Mouse (Mus musculus): ENCODE results near the gene Sh3bgrl. TPM values are rescaled to one million over a fixed set of nuclear protein-coding genes. Genes with fewer than 3 reads are reported as not detected.
A peak's percentile ranks its signal among the peaks of the same experiment; 100 is the strongest.

Sh3bgrl gene
- polyA plus RNA-seq, 1 experiment from 2014 or later: 36.8 TPM

DNA sequence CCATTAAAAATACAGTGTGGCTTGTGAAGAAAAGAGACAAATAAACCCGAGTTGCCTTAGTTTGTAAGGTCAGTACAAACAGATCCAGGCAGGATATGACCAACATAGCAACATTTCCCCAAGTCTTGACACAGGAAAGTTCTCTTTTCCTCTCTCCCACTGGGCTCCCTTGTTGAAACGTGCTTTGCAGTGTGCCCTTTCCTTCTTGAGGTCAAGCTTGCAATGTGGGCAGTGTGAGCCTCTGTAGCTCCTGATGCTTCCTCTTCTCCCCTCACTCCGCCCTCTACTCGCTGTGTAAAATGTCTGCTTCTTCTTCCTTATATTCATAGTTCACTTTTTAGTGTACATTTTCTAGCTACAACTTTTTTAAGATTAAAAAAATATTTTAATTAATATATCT, 96.3 kb downstream of the Sh3bgrl start:
- no peaks in the 10 kb centered on the region for H3K4me1 ChIP-seq (ENCODE audit: insufficient read depth)
- peak; percentile 84 for ATAC-seq
- no peaks in the 10 kb centered on the region for H3K9me3 ChIP-seq (ENCODE audit: low read length)
- no peak overlapping the region for H3K9ac ChIP-seq (replicated peaks)
- TF ChIP-seq EP300 (IDR thresholded peaks at IDR 0.05; ENCODE audit: low read depth) (peak; percentile 21; the same call in 1 of the 2 replicates), CTCF (IDR thresholded peaks at IDR 0.05; ENCODE audit: low read depth) (no peak)
- peak; percentile 13 for DNase-seq
- H3K27me3 ChIP-seq (ENCODE audit: insufficient read depth, low read length): no peaks in the 10 kb centered on the region
- no peak overlapping the region for H3K4me3 ChIP-seq (ENCODE audit: low read depth, low read length)
- H3K27ac ChIP-seq (ENCODE audit: low read depth): peak overlapping the region; percentile 49
- H3K4me2 ChIP-seq (ENCODE audit: low read depth, low read length): no peak overlapping the region
- no peaks in the 10 kb centered on the region for H3K36me3 ChIP-seq (replicated peaks; ENCODE audit: insufficient read depth, low read length)
- 41% methylated on average over 4 of the region's 4 CpGs for WGBS (ENCODE audit: insufficient replicate concordance)

DNA sequence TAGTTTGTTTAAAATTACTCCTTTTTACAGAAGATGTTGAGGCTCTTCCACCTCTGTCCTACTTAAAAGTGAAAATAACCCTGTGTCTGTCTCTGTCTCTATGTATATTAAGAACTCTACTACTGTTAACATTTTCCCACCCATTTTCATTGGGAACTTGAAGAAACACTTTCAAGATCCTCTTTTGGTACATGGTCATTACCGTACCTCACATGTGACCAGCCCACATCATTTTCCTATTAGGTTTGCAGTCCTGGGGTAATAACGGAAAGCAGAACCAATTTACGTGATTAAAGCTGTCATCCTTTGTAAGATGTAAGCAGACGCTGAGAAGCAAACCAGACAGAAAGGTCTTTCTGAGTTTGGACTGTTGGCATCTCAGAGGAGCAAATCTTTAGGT, 101.3 kb downstream of the Sh3bgrl start, which contains the start of gene Gm6377:
Gene Gm6377 (plus strand): TSS at position 289 of the 400 bp plus-strand sequence.
- Histone ChIP-seq H3K27ac (ENCODE audit: low read depth) (no peak within 1 kb of the TSS), H3K36me3 (replicated peaks; ENCODE audit: insufficient read depth, low read length) (no peaks in the 10 kb centered on the region), H3K4me1 (ENCODE audit: insufficient read depth) (no peaks in the 10 kb centered on the region), H3K4me3 (ENCODE audit: low read depth, low read length) (no peak within 1 kb of the TSS), H3K27me3 (ENCODE audit: insufficient read depth, low read length) (no peaks in the 10 kb centered on the region), H3K9me3 (ENCODE audit: low read length) (no peaks in the 10 kb centered on the region), H3K9ac (replicated peaks) (no peak within 1 kb of the TSS), H3K4me2 (ENCODE audit: low read depth, low read length) (no peak within 1 kb of the TSS)
- no peak for DNase-seq
- WGBS (ENCODE audit: insufficient replicate concordance): 55% methylated on average over 4 of the region's 4 CpGs
- TF ChIP-seq EP300 (IDR thresholded peaks at IDR 0.05; ENCODE audit: low read depth) (no peak), CTCF (IDR thresholded peaks at IDR 0.05; ENCODE audit: low read depth) (no peak)
- no peak for ATAC-seq

DNA sequence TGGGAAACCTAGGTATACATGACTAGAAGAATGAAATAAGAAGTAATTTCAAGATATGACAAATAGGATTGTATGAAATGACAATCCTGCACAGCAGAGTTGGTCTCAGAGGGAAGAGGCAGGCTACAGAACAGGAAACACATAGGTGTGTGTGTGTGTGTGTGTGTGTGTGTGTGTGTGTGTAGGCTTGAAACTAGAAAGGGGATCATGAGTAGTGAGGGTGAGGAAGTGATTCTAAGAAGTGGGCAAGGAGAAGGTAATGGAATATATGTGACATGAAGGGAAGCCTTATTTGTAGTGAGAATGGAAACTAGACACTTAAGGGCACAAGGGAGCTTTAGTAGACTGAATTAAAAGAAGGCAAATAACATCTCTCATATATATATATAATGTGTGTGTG, 112.7 kb downstream of the Sh3bgrl start:
- DNase-seq: no peak
- no peak for ATAC-seq

DNA sequence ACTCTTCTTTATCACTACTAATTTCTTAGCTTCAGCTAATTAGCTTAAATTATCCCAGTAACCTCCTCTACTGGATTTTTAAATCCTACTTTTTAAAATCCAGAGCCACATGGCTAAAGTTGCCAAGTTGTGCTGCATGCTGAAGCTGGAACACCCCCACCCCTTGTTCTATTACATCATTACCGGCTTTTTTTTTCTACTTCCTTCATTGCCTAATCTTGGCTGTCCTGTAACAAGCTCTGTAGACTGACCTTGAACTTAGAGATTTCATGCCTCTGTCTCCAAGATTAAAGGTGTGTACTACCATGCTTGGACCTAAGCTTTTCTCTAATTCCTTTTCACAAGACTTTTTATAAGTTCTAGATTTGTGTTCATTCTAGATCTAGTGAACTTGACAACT, 133.6 kb downstream of the Sh3bgrl start:
- Histone ChIP-seq H3K4me1 (ENCODE audit: insufficient read depth) (no peaks in the 10 kb centered on the region), H3K4me2 (ENCODE audit: low read depth, low read length) (no peak overlapping the region), H3K27me3 (ENCODE audit: insufficient read depth, low read length) (no peaks in the 10 kb centered on the region), H3K27ac (ENCODE audit: low read depth) (no peak overlapping the region), H3K9me3 (ENCODE audit: low read length) (no peaks in the 10 kb centered on the region; the same call in 1 of the 2 replicates), H3K9ac (replicated peaks) (no peak overlapping the region), H3K36me3 (replicated peaks; ENCODE audit: insufficient read depth, low read length) (no peaks in the 10 kb centered on the region), H3K4me3 (ENCODE audit: low read depth, low read length) (no peak overlapping the region)
- WGBS (ENCODE audit: insufficient replicate concordance): 83% methylated on average over 1 of the region's 1 CpGs
- ATAC-seq (no peak), DNase-seq (no peak)
- TF ChIP-seq CTCF (IDR thresholded peaks at IDR 0.05; ENCODE audit: low read depth) (no peak), EP300 (IDR thresholded peaks at IDR 0.05; ENCODE audit: low read depth) (no peak)

More for the DNA sequence above, 112.7 kb downstream of the Sh3bgrl start:
- no peak overlapping the region for H3K4me2 ChIP-seq (ENCODE audit: low read depth, low read length)
- no peak overlapping the region for H3K9ac ChIP-seq (replicated peaks)
- no peaks in the 10 kb centered on the region for H3K36me3 ChIP-seq (replicated peaks; ENCODE audit: insufficient read depth, low read length)
- H3K4me3 ChIP-seq (ENCODE audit: low read depth, low read length): no peak overlapping the region
- H3K9me3 ChIP-seq (ENCODE audit: low read length): no peaks in the 10 kb centered on the region
- TF ChIP-seq CTCF (IDR thresholded peaks at IDR 0.05; ENCODE audit: low read depth): no peak
- no peak for TF ChIP-seq EP300 (IDR thresholded peaks at IDR 0.05; ENCODE audit: low read depth)
- no peak overlapping the region for H3K27ac ChIP-seq (ENCODE audit: low read depth)
- H3K27me3 ChIP-seq (ENCODE audit: insufficient read depth, low read length): no peaks in the 10 kb centered on the region
- H3K4me1 ChIP-seq (ENCODE audit: insufficient read depth): no peaks in the 10 kb centered on the region

DNA sequence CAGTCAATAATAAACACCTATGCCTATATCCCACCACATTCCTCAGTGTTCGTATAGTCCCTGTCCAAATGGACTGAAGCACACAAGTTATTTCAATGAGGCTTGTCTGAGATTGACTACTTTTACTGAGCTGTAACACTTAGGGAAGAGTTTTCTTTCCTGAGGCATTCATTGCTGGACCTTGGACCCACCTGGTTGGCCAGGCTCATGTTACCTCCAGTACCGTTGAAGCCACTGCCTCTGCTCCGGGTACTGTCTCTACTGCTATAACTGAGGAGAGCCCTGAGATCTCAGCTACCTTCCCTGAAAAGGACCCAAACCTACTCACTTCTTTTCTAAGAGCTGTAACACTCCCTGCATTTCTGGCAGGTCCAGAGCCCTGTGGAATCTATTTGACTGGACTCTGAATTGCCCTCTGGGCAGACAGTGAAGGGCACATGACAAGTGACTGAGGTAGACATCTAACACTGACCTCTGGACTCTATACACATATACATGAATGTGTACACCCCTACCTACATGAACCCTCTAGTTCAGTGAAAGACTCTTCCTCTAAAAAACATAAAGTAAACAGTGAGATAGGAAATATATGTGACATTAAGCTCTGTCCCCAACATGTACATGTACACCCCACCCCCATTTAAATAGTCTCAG, 140.3 kb downstream of the Sh3bgrl start:
- TF ChIP-seq EP300 (IDR thresholded peaks at IDR 0.05; ENCODE audit: low read depth) (no peak), CTCF (IDR thresholded peaks at IDR 0.05; ENCODE audit: low read depth) (no peak)
- ATAC-seq (peak; percentile 71), DNase-seq (no peak)
- no peak overlapping the region for H3K4me2 ChIP-seq (ENCODE audit: low read depth, low read length)
- no peak overlapping the region for H3K9ac ChIP-seq (replicated peaks)
- whole genome bisulfite sequencing (ENCODE audit: insufficient replicate concordance): 74% methylated on average over 3 of the region's 3 CpGs
- no peak overlapping the region for H3K27ac ChIP-seq (ENCODE audit: low read depth)
- no peak overlapping the region for H3K4me3 ChIP-seq (ENCODE audit: low read depth, low read length)
- H3K36me3 ChIP-seq (replicated peaks; ENCODE audit: insufficient read depth, low read length): no peaks in the 10 kb centered on the region
- H3K9me3 ChIP-seq (ENCODE audit: low read length): no peaks in the 10 kb centered on the region; the same call in 1 of the 2 replicates
- H3K4me1 ChIP-seq (ENCODE audit: insufficient read depth): no peaks in the 10 kb centered on the region
- H3K27me3 ChIP-seq (ENCODE audit: insufficient read depth, low read length): no peaks in the 10 kb centered on the region

- ATAC-seq (no peak), DNase-seq (no peak)
- Histone ChIP-seq H3K4me1 (ENCODE audit: insufficient read depth) (no peaks in the 10 kb centered on the region), H3K4me2 (ENCODE audit: low read depth, low read length) (no peak overlapping the region), H3K27ac (ENCODE audit: low read depth) (no peak overlapping the region), H3K36me3 (replicated peaks; ENCODE audit: insufficient read depth, low read length) (no peaks in the 10 kb centered on the region), H3K4me3 (ENCODE audit: low read depth, low read length) (no peak overlapping the region), H3K9ac (replicated peaks) (no peak overlapping the region), H3K27me3 (ENCODE audit: insufficient read depth, low read length) (no peaks in the 10 kb centered on the region), H3K9me3 (ENCODE audit: low read length) (no peaks in the 10 kb centered on the region)
- TF ChIP-seq CTCF (IDR thresholded peaks at IDR 0.05; ENCODE audit: low read depth): peak; percentile 57
- no peak for TF ChIP-seq EP300 (IDR thresholded peaks at IDR 0.05; ENCODE audit: low read depth)
These were observed 143.0 kb downstream of the Sh3bgrl start for GRCm38 (mm10) chrX:109238163-109238562.

Other genes starting within 250 kb of the Sh3bgrl start
- gene Hmgn5, start 82.0 kb upstream of the Sh3bgrl start, polyA plus RNA-seq (2015; fragmentation: Nextera tagmentation; extraction: Ambion mirVana): 16.6 and 17.9 TPM in 2 replicates
- 0.81 and 0.97 TPM in 2 replicates for gene Gm6377, start 101.4 kb downstream of the Sh3bgrl start, polyA plus RNA-seq (2015; fragmentation: Nextera tagmentation; extraction: Ambion mirVana)